Mouse (Mus musculus): Measurements from ENCODE around the gene Cnn1. TPM values are rescaled to one million over a fixed set of nuclear protein-coding genes. Genes with fewer than 3 reads are reported as not detected.
"Not testable (repeated sequence)": the region's sequence is repeated elsewhere in the genome, so short reads cannot be mapped to it uniquely, and the experiment has no call there.

The Cnn1 gene
- polyA plus RNA-seq, 1 experiment from 2014 or later = 1.2 TPM

DNA sequence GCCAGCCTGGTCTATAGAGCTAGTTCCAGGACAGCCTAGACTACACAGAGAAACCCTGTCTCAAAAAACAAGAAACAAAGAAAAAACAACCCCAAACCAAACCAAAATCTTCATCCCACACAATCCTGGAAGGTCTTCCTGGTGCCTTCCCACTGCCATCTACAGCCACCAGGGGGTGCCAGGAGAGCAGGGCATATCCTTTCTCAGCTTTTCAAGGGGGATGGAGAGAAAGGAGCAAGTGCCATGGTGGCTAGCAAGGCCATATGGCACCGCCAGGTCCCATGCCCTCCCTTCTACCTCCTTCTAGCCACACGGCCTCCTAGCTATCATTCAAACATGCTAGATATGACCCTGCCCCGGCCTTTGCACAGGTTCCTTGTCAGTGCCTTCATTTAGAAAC lies 32.6 kb upstream of the Cnn1 start:
- Histone ChIP-seq H3K36me3 (ENCODE audit: control insufficient read depth, insufficient read depth, low read length) (peaks cover 12% of the 10 kb centered on the region), H3K4me1 (replicated peaks; ENCODE audit: control insufficient read depth, insufficient read depth, low read length) (peaks cover 4% of the 10 kb centered on the region; the same call in 1 of the 2 replicates), H3K4me3 (ENCODE audit: low read depth, low read length) (no peak overlapping the region), H3K9me3 (ENCODE audit: control insufficient read depth, low read length) (no peaks in the 10 kb centered on the region), H3K9ac (ENCODE audit: low read length) (no peak overlapping the region), H3K27ac (ENCODE audit: low read depth, low read length) (no peak overlapping the region), H3K27me3 (ENCODE audit: control insufficient read depth, insufficient read depth, low read length) (no peaks in the 10 kb centered on the region), H3K4me2 (ENCODE audit: low read depth, low read length, severe bottlenecking) (no peak overlapping the region)
- 80% methylated on average over 3 of the region's 3 CpGs for WGBS
- ATAC-seq (replicated peaks; ENCODE audit: low FRiP score) = no peak
- DNase-seq (ENCODE audit: low spot score) = peak; percentile 71

DNA sequence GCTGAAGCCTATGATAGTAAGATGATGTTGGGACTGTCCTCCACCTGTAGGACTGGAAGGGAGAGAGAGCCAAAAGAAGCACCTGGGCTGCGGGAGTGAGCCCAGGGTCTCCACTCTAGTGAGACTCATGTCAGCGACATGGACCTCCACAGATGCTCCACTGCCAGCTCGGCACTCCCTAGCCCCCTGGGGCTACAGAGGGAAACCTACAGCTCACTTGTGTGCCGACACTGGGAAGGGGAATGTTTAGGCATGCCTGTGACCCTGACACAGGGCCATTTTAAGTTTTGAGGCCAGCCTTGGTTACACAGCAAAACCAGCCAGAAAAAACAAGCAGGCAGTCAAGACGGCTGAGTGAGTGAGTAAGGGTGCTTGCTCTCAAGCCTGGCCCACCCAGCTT lies 31.8 kb upstream of the Cnn1 start:
- DNase-seq (ENCODE audit: low spot score) (no peak), ATAC-seq (replicated peaks; ENCODE audit: low FRiP score) (no peak)
- Histone ChIP-seq H3K36me3 (ENCODE audit: control insufficient read depth, insufficient read depth, low read length) (peaks cover 12% of the 10 kb centered on the region), H3K4me2 (ENCODE audit: low read depth, low read length, severe bottlenecking) (no peak overlapping the region), H3K4me3 (ENCODE audit: low read depth, low read length) (no peak overlapping the region), H3K27ac (ENCODE audit: low read depth, low read length) (no peak overlapping the region), H3K4me1 (replicated peaks; ENCODE audit: control insufficient read depth, insufficient read depth, low read length) (peaks cover 7% of the 10 kb centered on the region; the same call in 1 of the 2 replicates), H3K9ac (ENCODE audit: low read length) (no peak overlapping the region), H3K27me3 (ENCODE audit: control insufficient read depth, insufficient read depth, low read length) (no peaks in the 10 kb centered on the region), H3K9me3 (ENCODE audit: control insufficient read depth, low read length) (no peaks in the 10 kb centered on the region)
- 88% methylated on average over 5 of the region's 5 CpGs for WGBS

DNA sequence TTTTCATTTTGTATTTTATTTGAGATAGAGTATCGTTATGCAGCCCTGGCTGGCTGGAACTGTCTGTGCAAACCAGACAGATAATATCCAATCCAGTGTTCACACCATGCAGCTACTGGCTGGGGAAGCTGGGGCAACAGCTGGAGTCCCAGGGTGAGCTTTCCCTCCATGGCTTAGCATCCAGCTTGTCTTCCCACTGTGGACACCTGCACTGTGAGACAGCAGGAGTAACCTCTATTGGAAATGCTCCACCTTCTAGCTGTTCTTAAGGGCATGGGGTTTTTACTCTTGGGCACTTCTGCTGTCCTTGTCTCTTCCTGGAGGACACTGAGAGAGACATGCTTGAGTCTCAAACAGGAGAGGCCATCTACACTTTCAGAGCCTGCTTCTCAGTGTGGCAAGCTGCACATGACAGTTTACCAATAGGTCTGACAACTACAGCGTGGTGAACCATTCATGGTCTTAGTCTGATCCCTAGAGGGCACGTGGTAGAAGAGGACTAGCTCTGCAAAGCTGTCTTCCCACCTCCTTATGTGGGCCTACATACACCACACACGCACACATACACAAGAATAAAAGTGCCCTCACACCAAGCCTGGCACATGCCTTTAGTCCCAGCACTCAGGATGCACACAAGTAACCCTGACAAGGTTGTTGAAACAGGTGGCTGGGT lies 29.0 kb upstream of the Cnn1 start:
- Histone ChIP-seq H3K9ac (ENCODE audit: low read length) (no peak overlapping the region), H3K36me3 (ENCODE audit: control insufficient read depth, insufficient read depth, low read length) (peaks cover 6% of the 10 kb centered on the region), H3K27ac (ENCODE audit: low read depth, low read length) (no peak overlapping the region), H3K9me3 (ENCODE audit: control insufficient read depth, low read length) (no peaks in the 10 kb centered on the region), H3K27me3 (ENCODE audit: control insufficient read depth, insufficient read depth, low read length) (no peaks in the 10 kb centered on the region), H3K4me2 (ENCODE audit: low read depth, low read length, severe bottlenecking) (peak overlapping the region; percentile 46), H3K4me1 (replicated peaks; ENCODE audit: control insufficient read depth, insufficient read depth, low read length) (peaks cover 7% of the 10 kb centered on the region; the same call in 1 of the 2 replicates), H3K4me3 (ENCODE audit: low read depth, low read length) (peak overlapping the region; percentile 84)
- DNase-seq (ENCODE audit: low spot score) (no peak), ATAC-seq (replicated peaks; ENCODE audit: low FRiP score) (peak; percentile 6; the same call in 1 of the 2 replicates)
- WGBS = 66% methylated on average over 4 of the region's 4 CpGs

DNA sequence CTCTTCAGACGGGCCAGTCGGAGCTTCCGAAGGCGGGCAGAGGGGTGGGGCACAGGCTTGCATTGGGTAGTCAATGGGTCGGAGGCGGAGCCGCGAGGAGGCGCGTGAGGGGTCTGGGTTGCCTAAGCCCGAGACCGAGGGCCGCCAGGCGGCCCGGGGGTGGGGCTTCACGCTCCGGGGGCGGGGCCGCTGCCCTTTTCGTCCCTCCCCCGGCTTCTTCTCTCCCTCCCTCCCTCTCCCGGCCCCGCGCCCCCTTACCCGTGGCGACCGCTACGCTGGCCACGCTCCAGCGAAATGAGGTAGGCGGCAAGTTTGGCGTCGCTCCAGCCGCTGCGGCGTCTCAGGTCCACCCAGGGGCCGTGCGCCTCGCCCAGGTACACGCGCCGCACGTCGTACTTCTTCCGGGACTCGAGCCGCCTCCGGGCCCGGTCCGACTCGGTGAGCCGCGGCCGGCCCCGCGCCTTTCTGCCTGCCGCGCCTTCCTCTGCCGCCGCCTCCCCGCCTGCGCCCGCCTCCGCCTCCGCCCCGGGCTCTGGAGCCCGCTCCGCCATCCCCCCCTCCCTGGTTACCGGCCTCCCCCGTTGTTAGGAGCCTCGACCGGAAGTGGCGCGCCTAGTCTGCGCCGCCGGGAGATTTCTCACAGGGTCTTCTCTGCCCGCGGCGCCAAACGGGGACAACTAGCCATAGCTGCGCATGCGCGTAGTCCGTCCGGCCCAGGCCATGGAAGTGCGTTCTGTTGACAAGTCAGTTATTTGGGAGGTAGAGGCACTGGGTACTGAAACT lies 28.0 kb upstream of the Cnn1 start, which contains the start of the genes Gm49318 and Zfp653:
Gene Gm49318, minus strand, starts transcription at position 469 of the 783 bp plus-strand sequence.
Gene Zfp653, minus strand, starts transcription at position 586 of the 783 bp plus-strand sequence.
- peak within 1 kb of the TSS; percentile 93 for H3K27ac ChIP-seq (ENCODE audit: low read depth, low read length)
- no peaks in the 10 kb centered on the region for H3K9me3 ChIP-seq (ENCODE audit: control insufficient read depth, low read length)
- no peaks in the 10 kb centered on the region for H3K27me3 ChIP-seq (ENCODE audit: control insufficient read depth, insufficient read depth, low read length)
- no peaks in the 10 kb centered on the region; the same call in 1 of the 2 replicates for H3K36me3 ChIP-seq (ENCODE audit: control insufficient read depth, insufficient read depth, low read length)
- peak within 1 kb of the TSS; percentile 46 for H3K4me2 ChIP-seq (ENCODE audit: low read depth, low read length, severe bottlenecking)
- ATAC-seq (replicated peaks; ENCODE audit: low FRiP score) (peak; percentile 98), DNase-seq (ENCODE audit: low spot score) (peak; percentile 98)
- under 1% methylated on average over 76 of the region's 87 CpGs for WGBS
- peak within 1 kb of the TSS; percentile 93 for H3K9ac ChIP-seq (ENCODE audit: low read length)
- peaks cover 7% of the 10 kb centered on the region; the same call in 1 of the 2 replicates for H3K4me1 ChIP-seq (replicated peaks; ENCODE audit: control insufficient read depth, insufficient read depth, low read length)
- peak within 1 kb of the TSS; percentile 84 for H3K4me3 ChIP-seq (ENCODE audit: low read depth, low read length)

DNA sequence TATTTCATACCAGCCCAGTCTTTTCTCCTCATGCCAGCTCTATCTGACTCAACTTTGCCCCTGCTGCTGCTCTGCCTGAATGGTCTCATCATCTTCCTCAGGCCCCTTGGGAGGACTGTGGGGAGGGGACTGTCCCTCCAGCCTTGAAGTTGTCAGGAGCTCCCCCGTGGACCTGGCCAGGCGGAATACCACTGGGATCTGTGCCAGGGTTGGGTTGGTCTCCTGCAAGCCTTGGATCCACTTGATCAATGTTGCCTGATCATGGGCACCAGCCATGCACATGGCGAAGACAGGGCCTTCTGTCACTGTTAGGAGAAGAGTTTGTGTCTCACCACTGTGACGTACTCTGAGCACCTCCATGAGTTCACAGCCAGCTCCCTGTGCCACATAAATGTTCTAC lies 26.7 kb upstream of the Cnn1 start:
- Histone ChIP-seq H3K4me3 (ENCODE audit: low read depth, low read length) (no peak overlapping the region), H3K4me2 (ENCODE audit: low read depth, low read length, severe bottlenecking) (no peak overlapping the region), H3K36me3 (ENCODE audit: control insufficient read depth, insufficient read depth, low read length) (no peaks in the 10 kb centered on the region; the same call in 1 of the 2 replicates), H3K27ac (ENCODE audit: low read depth, low read length) (no peak overlapping the region), H3K27me3 (ENCODE audit: control insufficient read depth, insufficient read depth, low read length) (no peaks in the 10 kb centered on the region), H3K4me1 (replicated peaks; ENCODE audit: control insufficient read depth, insufficient read depth, low read length) (peaks cover 7% of the 10 kb centered on the region; the same call in 1 of the 2 replicates), H3K9me3 (ENCODE audit: control insufficient read depth, low read length) (no peaks in the 10 kb centered on the region), H3K9ac (ENCODE audit: low read length) (no peak overlapping the region)
- WGBS = 95% methylated on average over 4 of the region's 4 CpGs
- DNase-seq (ENCODE audit: low spot score) (no peak), ATAC-seq (replicated peaks; ENCODE audit: low FRiP score) (no peak)

DNA sequence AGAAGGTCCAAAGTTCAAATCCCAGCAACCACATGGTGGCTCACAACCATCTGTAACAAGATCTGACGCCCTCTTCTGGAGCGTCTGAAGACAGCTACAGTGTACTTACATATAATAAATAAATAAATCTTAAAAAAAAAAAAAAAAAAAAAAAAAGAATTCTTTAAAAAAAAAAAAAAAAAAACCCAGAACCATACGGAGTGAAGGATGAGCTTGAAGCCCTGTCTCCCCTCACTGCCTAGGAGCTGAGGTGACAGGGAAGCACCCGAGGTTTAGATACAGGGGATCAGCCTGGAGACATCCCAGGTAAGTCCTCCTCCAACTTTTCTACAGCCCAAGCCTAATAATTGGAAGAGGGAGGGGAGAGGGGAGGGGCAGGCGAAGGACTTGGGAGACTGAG lies 23.2 kb upstream of the Cnn1 start:
- not testable (repeated sequence) for ATAC-seq (replicated peaks; ENCODE audit: low FRiP score); DNase-seq (ENCODE audit: low spot score); H3K9me3 ChIP-seq (ENCODE audit: control insufficient read depth, low read length); H3K36me3 ChIP-seq (ENCODE audit: control insufficient read depth, insufficient read depth, low read length); H3K27me3 ChIP-seq (ENCODE audit: control insufficient read depth, insufficient read depth, low read length); H3K4me1 ChIP-seq (replicated peaks; ENCODE audit: control insufficient read depth, insufficient read depth, low read length); H3K4me2 ChIP-seq (ENCODE audit: low read depth, low read length, severe bottlenecking); H3K4me3 ChIP-seq (ENCODE audit: low read depth, low read length); H3K27ac ChIP-seq (ENCODE audit: low read depth, low read length); H3K9ac ChIP-seq (ENCODE audit: low read length)
- 80% methylated on average over 5 of the region's 5 CpGs for WGBS

DNA sequence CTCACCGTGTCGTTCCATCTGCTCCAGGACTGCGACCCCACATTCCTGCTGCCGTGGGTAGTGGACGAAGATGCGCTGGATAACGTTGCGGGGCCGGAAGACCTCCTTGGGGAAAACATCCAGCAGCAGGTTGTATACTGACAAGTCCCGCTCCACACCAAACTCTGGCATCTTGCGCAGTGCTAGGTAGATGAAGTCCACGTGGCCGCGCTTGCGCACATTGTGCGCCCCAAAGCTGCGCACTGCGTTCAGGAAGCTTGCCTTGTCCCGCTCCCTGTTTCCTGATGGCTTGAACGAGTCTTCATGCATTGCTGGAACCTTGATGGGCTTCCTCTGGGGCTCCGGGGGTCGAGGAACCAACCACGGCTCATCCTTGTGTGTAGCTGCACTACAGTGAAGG lies 22.8 kb upstream of the Cnn1 start:
- Histone ChIP-seq H3K9me3 (ENCODE audit: control insufficient read depth, low read length) (no peaks in the 10 kb centered on the region), H3K4me3 (ENCODE audit: low read depth, low read length) (no peak overlapping the region), H3K27ac (ENCODE audit: low read depth, low read length) (no peak overlapping the region), H3K36me3 (ENCODE audit: control insufficient read depth, insufficient read depth, low read length) (no peaks in the 10 kb centered on the region), H3K4me1 (replicated peaks; ENCODE audit: control insufficient read depth, insufficient read depth, low read length) (0 out of 2 replicates have a peak, but pooled peaks cover 3% of the 10 kb centered on the region), H3K4me2 (ENCODE audit: low read depth, low read length, severe bottlenecking) (no peak overlapping the region), H3K9ac (ENCODE audit: low read length) (no peak overlapping the region), H3K27me3 (ENCODE audit: control insufficient read depth, insufficient read depth, low read length) (no peaks in the 10 kb centered on the region)
- ATAC-seq (replicated peaks; ENCODE audit: low FRiP score) = no peak
- no peak for DNase-seq (ENCODE audit: low spot score)
- WGBS = 95% methylated on average over 23 of the region's 23 CpGs

DNA sequence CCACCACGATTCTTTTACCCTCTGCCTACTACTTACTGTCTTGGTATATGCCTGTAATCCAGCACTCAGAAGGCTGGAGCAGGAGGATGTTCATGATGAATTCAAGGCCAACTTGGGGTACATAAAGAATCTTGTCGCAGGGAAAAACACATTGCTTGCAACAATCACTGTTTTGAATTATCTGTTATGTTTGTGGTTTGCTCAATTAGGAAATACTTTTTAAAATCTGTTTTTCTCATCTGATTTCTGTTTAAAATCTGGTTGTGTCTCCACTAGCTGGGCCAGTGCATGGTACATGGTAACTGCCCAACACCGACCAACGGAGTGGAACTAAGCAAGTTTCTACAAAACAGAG lies 14.4 kb upstream of the Cnn1 start:
- Histone ChIP-seq H3K4me1 (replicated peaks; ENCODE audit: control insufficient read depth, insufficient read depth, low read length) (peaks cover 2% of the 10 kb centered on the region; the same call in 1 of the 2 replicates), H3K4me3 (ENCODE audit: low read depth, low read length) (peak overlapping the region; percentile 79), H3K36me3 (ENCODE audit: control insufficient read depth, insufficient read depth, low read length) (no peaks in the 10 kb centered on the region), H3K4me2 (ENCODE audit: low read depth, low read length, severe bottlenecking) (peak overlapping the region; percentile 69), H3K9ac (ENCODE audit: low read length) (peak overlapping the region; percentile 74), H3K27me3 (ENCODE audit: control insufficient read depth, insufficient read depth, low read length) (no peaks in the 10 kb centered on the region), H3K9me3 (ENCODE audit: control insufficient read depth, low read length) (no peaks in the 10 kb centered on the region), H3K27ac (ENCODE audit: low read depth, low read length) (no peak overlapping the region)
- ATAC-seq (replicated peaks; ENCODE audit: low FRiP score) = no peak; the same call in 1 of the 2 replicates
- 34% methylated on average over 4 of the region's 4 CpGs for WGBS
- no peak for DNase-seq (ENCODE audit: low spot score)

All from forebrain, embryonic 11.5 days (tissue).